Mouse (Mus musculus) 3134 (cell line): ENCODE data around the gene Hdac4.
A peak's percentile ranks its signal among the peaks of the same experiment; 100 is the strongest.

Source experiments
- DNase-seq: peaks from one replicate; pipeline ENCODE4 v3.0.0-alpha.2; 2011; ENCODE audit warnings: low spot score; ENCODE audit not compliant: insufficient read length; ENCODE audit errors: extremely low read depth

Hdac4 gene

DNA sequence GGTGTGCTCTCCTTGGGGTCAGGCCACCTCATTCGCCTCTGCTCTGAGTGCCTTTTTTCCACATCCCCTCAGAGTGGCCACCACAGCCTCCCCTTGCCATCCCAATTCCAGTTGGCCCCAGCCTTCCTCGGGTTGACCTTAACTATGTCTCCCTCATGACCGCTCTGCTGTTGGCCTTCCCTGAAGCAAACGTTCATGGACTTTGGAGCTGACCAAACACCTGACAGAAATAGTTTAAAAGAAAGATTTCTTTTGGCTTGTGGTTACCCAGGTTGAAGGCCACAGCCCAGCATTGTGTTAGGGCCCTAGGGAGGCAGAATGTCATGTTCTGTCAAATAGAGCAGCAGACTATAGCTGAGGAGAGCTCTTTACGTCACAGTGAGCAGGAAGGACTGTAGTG, 301.2 kb downstream of the Hdac4 start:
- DNase-seq = no peak

DNA sequence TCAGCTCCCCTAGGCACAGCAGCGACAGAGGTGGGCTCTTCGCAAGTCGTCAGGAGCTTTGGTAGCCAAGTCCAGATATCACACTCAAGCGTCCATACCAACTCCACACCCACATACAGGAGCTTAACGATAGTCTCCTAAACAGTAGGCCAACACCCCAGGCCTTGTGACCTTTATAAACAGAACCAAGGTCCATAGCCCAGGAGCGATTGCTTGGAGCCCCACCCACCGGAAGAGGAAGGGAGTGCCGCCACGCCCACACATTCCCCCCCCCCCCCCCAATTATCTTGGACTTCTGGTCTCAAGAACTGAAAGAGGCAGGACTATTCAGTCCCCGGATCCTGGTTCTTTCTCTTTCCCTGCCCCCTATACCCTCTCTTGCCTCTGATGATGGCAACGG, 301.9 kb downstream of the Hdac4 start:
- DNase-seq = no peak

DNA sequence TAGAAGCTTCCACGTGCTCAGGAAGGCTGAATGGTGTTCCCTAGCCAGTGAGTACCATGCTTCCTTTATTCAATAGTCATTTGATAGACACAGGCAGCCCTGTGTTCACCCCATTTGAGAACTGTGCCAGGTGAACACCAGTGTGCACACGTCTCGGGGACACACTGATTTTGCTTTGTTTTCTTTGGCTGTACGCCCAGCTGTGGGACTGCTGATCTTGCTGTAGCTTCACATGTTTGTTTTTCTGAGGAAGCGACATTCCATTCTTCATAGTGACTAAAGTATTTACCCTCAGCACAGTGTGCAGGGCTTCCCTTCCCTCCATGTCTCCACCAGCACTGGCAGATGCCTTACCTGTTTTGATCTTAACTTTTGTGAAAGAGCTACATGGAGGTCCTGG, 312.4 kb downstream of the Hdac4 start:
- peak; percentile 49 for DNase-seq

DNA sequence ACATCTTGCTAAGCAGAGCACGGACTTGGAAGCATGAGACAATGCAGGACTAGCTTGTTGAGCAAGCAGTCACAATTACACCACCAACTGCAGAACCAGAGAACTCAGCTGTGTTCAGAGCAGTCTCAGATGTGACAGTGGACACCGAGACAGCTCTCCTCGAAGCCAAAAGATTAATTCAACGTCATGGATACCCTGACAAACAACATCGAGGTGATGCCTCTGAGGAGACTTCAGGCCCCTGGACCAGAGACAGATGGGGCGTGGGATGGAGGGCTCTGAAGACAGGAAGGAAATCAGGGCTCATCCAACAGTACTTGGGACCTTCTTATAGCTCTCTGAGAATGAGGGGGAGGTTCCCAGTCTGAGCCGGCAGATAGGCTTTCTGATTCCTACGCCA, 314.6 kb downstream of the Hdac4 start:
- no peak for DNase-seq

DNA sequence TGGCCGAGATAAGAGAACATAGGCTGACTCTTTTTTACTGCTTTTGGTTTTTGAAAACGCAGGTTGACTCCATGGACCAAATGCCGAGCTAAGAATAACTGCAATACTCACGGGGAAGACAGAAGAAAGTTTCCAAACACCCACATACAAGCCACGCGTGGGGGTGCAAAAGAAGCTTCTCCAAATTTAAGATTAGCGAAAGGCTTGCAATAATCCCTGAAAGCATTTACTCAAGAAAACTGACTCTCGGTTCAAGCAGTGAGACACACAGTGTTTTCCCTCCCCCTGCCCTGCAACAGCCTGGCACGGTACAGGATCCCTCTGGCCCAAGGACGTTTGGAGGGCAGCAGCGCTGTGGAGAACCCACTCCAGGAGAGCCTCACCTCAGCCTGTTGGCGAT, 315.3 kb downstream of the Hdac4 start:
- DNase-seq = no peak
